Mouse (Mus musculus) bone marrow, adult 2 months (tissue): ENCODE results near the gene Gfer.

Source experiments
- CTCF ChIP-seq: fragments of 200-500 bp; IDR thresholded peaks from 2 replicates; pipeline ENCODE4 v1.5.1; 2011; ENCODE audit warnings: low read length, control low read depth; ENCODE audit not compliant: control insufficient read depth, insufficient read depth
- POLR2A ChIP-seq: fragments of 200-500 bp; IDR thresholded peaks from 2 replicates; pipeline ENCODE4 v1.6.1; 2011; ENCODE audit warnings: low read depth, mild to moderate bottlenecking, control low read depth, low read length, borderline replicate concordance; ENCODE audit not compliant: control insufficient read depth

DNA sequence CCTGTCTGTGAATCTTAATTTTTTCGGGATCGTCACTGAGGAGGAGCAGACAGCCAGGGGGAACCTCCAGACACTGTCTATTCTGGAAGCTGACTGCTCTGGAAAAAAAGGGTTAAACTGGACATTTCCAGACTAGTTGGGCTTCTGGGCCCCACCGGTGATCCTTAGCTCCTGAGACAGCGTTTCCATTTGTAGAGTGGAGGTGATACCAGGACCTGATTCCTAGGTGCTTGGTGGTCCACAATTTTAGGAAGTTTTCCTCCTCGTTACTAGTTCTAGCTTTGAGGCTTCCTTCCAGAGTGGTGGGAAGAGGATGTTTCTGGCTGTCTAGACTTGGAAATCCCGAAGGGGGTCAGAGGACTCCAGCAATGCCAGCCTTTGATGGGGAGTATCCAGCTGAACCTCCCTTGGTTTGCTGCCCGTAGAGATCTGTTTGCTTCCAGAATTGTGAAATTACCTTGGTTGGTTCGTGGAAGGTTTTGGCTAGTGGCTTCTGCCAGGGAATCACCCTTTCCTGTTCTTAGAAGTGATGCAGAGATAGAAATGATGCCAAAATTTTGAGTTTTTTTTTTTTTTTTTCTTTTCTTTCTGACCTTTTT is 25.6 kb downstream of the Gfer start:
- TF ChIP-seq POLR2A = no peak
- TF ChIP-seq CTCF = no peak
